Mouse (Mus musculus) limb, embryonic 14.5 days (tissue): ENCODE measurements around the gene Ak9. TPM values are rescaled to one million over a fixed set of nuclear protein-coding genes. Genes with fewer than 3 reads are reported as not detected.
"Not testable (repeated sequence)": the region's sequence is repeated elsewhere in the genome, so short reads cannot be mapped to it uniquely, and the experiment has no call there.

Source experiments
- ATAC-seq: fragments of 200-750 bp; cut with Nextera tagmentation; 2 replicates; pipeline ENCODE4 v1.8.0; 2017; ENCODE audit warnings: low read depth, moderate number of reproducible peaks, moderate TSS enrichment; ENCODE audit not compliant: low FRiP score
- DNase-seq: peaks from one replicate; pipeline ENCODE4 v3.0.0-alpha.2; 2015; ENCODE audit warnings: low spot score
- H3K27ac ChIP-seq: fragments of 300-500 bp; sonication (generic); replicated peaks from 2 replicates; pipeline ENCODE4 v1.5.1; 2014; ENCODE audit warnings: low read depth, mild to moderate bottlenecking, low read length, moderate library complexity, mixed read lengths
- H3K27me3 ChIP-seq: fragments of 300-500 bp; sonication (generic); 2 replicates; pipeline ENCODE4 v1.6.1; 2014; ENCODE audit warnings: low read length, mixed read lengths; ENCODE audit not compliant: control insufficient read depth, insufficient read depth
- H3K36me3 ChIP-seq: fragments of 300-500 bp; sonication (generic); 2 replicates; pipeline ENCODE4 v1.6.1; 2014; ENCODE audit warnings: mild to moderate bottlenecking, low read length, moderate library complexity, mixed read lengths; ENCODE audit not compliant: control insufficient read depth, insufficient read depth
- H3K4me1 ChIP-seq: fragments of 300-500 bp; sonication (generic); 2 replicates; pipeline ENCODE4 v1.6.1; 2014; ENCODE audit warnings: antibody characterized with exemption, low read length, mixed read lengths; ENCODE audit not compliant: control insufficient read depth, insufficient read depth
- H3K4me2 ChIP-seq: fragments of 300-500 bp; sonication (generic); replicated peaks from 2 replicates; pipeline ENCODE4 v1.6.1; 2014; ENCODE audit warnings: low read depth, mild to moderate bottlenecking, low read length, moderate library complexity; ENCODE audit not compliant: severe bottlenecking
- H3K4me3 ChIP-seq: fragments of 300-500 bp; sonication (generic); replicated peaks from 2 replicates; pipeline ENCODE4 v1.5.1; 2014; ENCODE audit warnings: low read length
- H3K9ac ChIP-seq: fragments of 300-500 bp; sonication (generic); 2 replicates; pipeline ENCODE4 v1.6.1; 2014; ENCODE audit warnings: mild to moderate bottlenecking, low read depth, low read length, moderate library complexity; ENCODE audit not compliant: severe bottlenecking
- H3K9me3 ChIP-seq: fragments of 300-500 bp; sonication (generic); 2 replicates; pipeline ENCODE4 v1.6.1; 2016; ENCODE audit warnings: low read length; ENCODE audit not compliant: control insufficient read depth
- POLR2A ChIP-seq: fragments of 200-500 bp; IDR thresholded peaks from 2 replicates; pipeline ENCODE4 v1.8.0; 2012; ENCODE audit warnings: inconsistent platforms, mild to moderate bottlenecking, moderate library complexity, borderline replicate concordance; ENCODE audit not compliant: insufficient read depth, insufficient read length; ENCODE audit errors: extremely low read depth
- WGBS: fragments of 180-500 bp; shearing (Covaris S2); extraction: QIAGEN DNeasy Blood & Tissue Kit; methylation state at CpG from one replicate; pipeline ENCODE4 v1.1.7; 2014; 5-methylcytosine and 5-hydroxymethylcytosine counted together
- polyA plus RNA-seq, 2 experiments: library from polyadenylated mRNA; depleted of rRNA in 1 of 2; stranded (reverse) in 1 of 2; unstranded in 1 of 2; fragments of >200 nt; fragmentation: Nextera tagmentation in 1 of 2; extraction: Ambion mirVana in 1 of 2; gene quantifications; 2 replicates each; pipeline versions ENCODE4 v1.2.1 to v1.2.3; 2012 to 2014

Ak9 gene
- polyA plus RNA-seq, 2 experiments: 0.01 TPM; not detected in 1

DNA sequence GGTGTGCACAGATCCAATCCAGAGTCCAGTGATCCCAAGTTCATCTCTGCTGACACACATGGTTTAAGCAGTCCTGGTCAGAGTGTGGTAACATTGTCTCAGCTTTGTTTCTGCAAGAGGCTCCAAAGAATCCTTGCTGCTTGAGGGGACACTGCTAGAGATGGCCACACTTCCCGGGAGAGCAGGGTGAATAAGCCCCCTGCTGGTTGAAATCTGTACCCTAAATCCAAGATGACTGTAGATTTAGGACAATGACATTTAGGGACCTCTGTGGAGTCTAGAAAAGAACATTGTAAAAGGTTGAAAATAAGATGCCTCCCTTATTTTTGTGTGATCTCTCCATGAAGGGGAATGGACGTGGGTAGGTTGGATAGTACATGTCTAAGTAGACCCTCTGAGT is 89.8 kb downstream of the Ak9 start:
- no peak for DNase-seq

DNA sequence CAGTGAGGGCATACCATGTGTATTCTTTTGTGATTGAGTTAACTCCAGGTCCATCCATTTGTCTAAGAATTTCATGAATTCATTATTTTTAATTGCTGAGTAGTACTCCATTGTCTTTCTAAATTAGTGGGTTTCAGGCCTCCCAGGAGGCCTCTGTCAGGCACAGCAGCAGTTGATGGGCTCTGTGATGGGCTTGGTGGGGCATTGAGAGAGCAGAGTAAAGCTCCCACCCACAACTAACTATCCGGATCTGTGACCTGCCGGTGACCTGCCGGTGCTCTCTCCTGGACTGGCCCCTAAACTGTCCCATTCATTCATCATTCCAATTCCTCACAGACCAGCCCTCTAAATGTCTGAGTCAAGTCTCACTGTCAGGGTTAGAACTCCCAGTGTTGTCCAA is 97.3 kb downstream of the Ak9 start:
- TF ChIP-seq POLR2A: no peak
- WGBS: 79% methylated on average over 3 of the region's 3 CpGs
- Histone ChIP-seq H3K36me3 (no peaks in the 10 kb centered on the region), H3K4me3 (no peak overlapping the region), H3K9ac (no peak overlapping the region), H3K27me3 (no peaks in the 10 kb centered on the region), H3K4me2 (no peak overlapping the region), H3K9me3 (no peaks in the 10 kb centered on the region), H3K27ac (no peak overlapping the region), H3K4me1 (no peaks in the 10 kb centered on the region)
- ATAC-seq: no peak
- no peak for DNase-seq

More for the DNA sequence above, 89.8 kb downstream of the Ak9 start:
- Histone ChIP-seq H3K9me3 (no peaks in the 10 kb centered on the region), H3K27ac (no peak overlapping the region), H3K27me3 (no peaks in the 10 kb centered on the region), H3K4me1 (no peaks in the 10 kb centered on the region), H3K36me3 (no peaks in the 10 kb centered on the region), H3K4me2 (no peak overlapping the region), H3K4me3 (no peak overlapping the region), H3K9ac (no peak overlapping the region)
- 52% methylated on average over 2 of the region's 2 CpGs for WGBS
- no peak for TF ChIP-seq POLR2A
- no peak for ATAC-seq

DNA sequence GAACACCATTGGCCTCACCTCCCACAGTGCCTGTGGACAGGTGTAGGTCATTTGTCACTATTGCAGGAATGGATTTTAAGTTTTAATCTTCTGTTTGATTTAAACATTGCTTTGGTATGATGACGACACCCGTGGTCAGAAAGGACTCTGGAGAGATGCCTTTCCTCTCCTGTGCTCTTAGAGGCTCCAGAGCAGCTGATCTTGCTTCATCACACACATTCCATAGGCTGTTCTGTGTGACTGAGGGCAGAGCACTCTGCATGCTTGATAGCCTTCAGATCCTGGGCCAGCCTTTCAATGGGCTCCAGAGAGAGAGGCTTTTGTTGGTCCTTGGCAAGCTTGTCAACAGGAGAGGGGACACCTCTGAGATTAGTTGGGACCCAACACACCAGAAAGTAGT is 99.6 kb downstream of the Ak9 start:
- H3K4me3 ChIP-seq: no peak overlapping the region
- no peak overlapping the region for H3K9ac ChIP-seq
- H3K4me1 ChIP-seq: no peaks in the 10 kb centered on the region
- WGBS: 76% methylated on average over 2 of the region's 2 CpGs
- no peaks in the 10 kb centered on the region for H3K9me3 ChIP-seq
- no peaks in the 10 kb centered on the region for H3K36me3 ChIP-seq
- no peak for ATAC-seq
- no peak for DNase-seq
- no peak for TF ChIP-seq POLR2A
- H3K4me2 ChIP-seq: no peak overlapping the region
- H3K27me3 ChIP-seq: no peaks in the 10 kb centered on the region
- H3K27ac ChIP-seq: no peak overlapping the region

GRCm38 (mm10) chr10:41403893-41404612 is 100.3 kb downstream of the Ak9 start:
- Histone ChIP-seq H3K4me3 (no peak overlapping the region), H3K9ac (no peak overlapping the region), H3K36me3 (no peaks in the 10 kb centered on the region), H3K4me1 (no peaks in the 10 kb centered on the region), H3K4me2 (no peak overlapping the region), H3K27me3 (no peaks in the 10 kb centered on the region), H3K9me3 (no peaks in the 10 kb centered on the region), H3K27ac (no peak overlapping the region)
- no peak for ATAC-seq
- TF ChIP-seq POLR2A: no peak
- DNase-seq: peak; percentile 9
- 37% methylated on average over 3 of the region's 3 CpGs for WGBS

GRCm38 (mm10) chr10:41410176-41410575 is 106.4 kb downstream of the Ak9 start:
- H3K27ac ChIP-seq, ATAC-seq, H3K9ac ChIP-seq, H3K4me3 ChIP-seq, H3K4me2 ChIP-seq, H3K4me1 ChIP-seq, H3K9me3 ChIP-seq, DNase-seq, H3K27me3 ChIP-seq, H3K36me3 ChIP-seq: not testable (repeated sequence)
- 90% methylated on average over 4 of the region's 4 CpGs for WGBS

- not testable (repeated sequence) for H3K27me3 ChIP-seq, H3K27ac ChIP-seq, H3K9ac ChIP-seq, DNase-seq, H3K4me2 ChIP-seq, ATAC-seq, H3K4me3 ChIP-seq, H3K4me1 ChIP-seq, H3K36me3 ChIP-seq, H3K9me3 ChIP-seq
- WGBS: 95% methylated on average over 1 of the region's 1 CpGs
These were observed 107.0 kb downstream of the Ak9 start for GRCm38 (mm10) chr10:41410821-41411220.

DNA sequence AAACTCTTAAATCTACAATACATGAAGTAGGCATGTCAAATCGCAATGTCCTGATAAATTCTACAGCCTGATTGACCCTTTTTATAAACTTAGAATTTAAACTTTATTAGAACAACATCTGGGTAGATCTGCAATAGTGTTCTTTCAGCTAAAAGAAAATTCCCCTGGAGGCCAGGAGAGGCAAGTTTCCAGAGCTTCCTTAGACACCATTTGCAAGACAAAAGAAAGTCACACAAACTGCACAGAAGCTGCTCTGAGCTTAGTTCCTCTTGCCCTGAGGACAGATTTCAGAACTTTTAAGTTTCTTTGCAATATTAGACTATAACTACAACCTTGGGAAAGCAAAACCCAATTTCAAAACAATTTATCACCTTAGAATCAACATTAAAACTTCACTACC is 109.7 kb downstream of the Ak9 start:
- H3K4me2 ChIP-seq, H3K27ac ChIP-seq, H3K9ac ChIP-seq, H3K4me1 ChIP-seq, H3K27me3 ChIP-seq, ATAC-seq, DNase-seq, H3K36me3 ChIP-seq, H3K9me3 ChIP-seq, H3K4me3 ChIP-seq: not testable (repeated sequence)
- 82% methylated on average over 1 of the region's 1 CpGs for WGBS

DNA sequence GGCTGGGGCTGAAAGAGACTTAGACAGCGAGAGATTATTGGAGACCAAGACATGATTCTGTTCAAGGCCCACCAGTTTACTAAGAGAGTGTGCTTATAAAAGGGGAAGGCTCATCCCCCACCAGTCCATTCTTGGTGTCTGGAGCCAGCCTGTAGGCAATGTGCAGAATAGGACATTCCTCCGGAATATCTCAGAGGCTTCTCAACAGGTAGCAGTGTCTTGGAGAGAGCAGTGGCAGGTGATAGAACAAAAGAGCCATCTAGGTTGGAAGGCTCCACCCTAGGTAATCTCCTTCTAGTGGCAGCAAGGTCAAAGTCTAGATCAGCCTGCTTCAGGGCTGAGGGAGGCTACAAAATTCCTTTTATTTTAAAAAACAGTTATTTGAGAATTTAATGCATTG is 111.6 kb downstream of the Ak9 start:
- not testable (repeated sequence) for H3K9me3 ChIP-seq, H3K4me2 ChIP-seq, H3K36me3 ChIP-seq, DNase-seq, ATAC-seq, H3K4me3 ChIP-seq, H3K9ac ChIP-seq, H3K27ac ChIP-seq, H3K27me3 ChIP-seq, H3K4me1 ChIP-seq
- WGBS: 97% methylated on average over 2 of the region's 2 CpGs
